Mouse (Mus musculus) limb, embryonic 15.5 days (tissue): ENCODE measurements around the gene Cog6. TPM values are rescaled to one million over a fixed set of nuclear protein-coding genes. Genes with fewer than 3 reads are reported as not detected.

Experiments
- ATAC-seq: fragments of 200-750 bp; cut with Nextera tagmentation; 2 replicates; pipeline ENCODE4 v1.8.0; 2017; ENCODE audit warnings: low read depth, moderate TSS enrichment; ENCODE audit not compliant: insufficient number of reproducible peaks, low FRiP score, low TSS enrichment
- H3K27ac ChIP-seq: fragments of 300-500 bp; sonication (generic); 2 replicates; pipeline ENCODE4 v1.5.1; 2015; ENCODE audit warnings: moderate library complexity, mild to moderate bottlenecking, inconsistent platforms
- H3K27me3 ChIP-seq: fragments of 300-500 bp; sonication (generic); 2 replicates; pipeline ENCODE4 v1.6.1; 2015; ENCODE audit warnings: inconsistent platforms
- H3K36me3 ChIP-seq: fragments of 300-500 bp; sonication (generic); 2 replicates; pipeline ENCODE4 v1.6.1; 2015; ENCODE audit warnings: inconsistent platforms
- H3K4me1 ChIP-seq: fragments of 300-500 bp; sonication (generic); 2 replicates; pipeline ENCODE4 v1.6.1; 2015; ENCODE audit warnings: inconsistent platforms
- H3K4me2 ChIP-seq: fragments of 300-500 bp; sonication (generic); 2 replicates; pipeline ENCODE4 v1.6.1; 2015; ENCODE audit warnings: mild to moderate bottlenecking, inconsistent platforms
- H3K4me3 ChIP-seq: fragments of 300-500 bp; sonication (generic); 2 replicates; pipeline ENCODE4 v1.5.1; 2015; ENCODE audit warnings: mild to moderate bottlenecking, inconsistent platforms
- H3K9ac ChIP-seq: fragments of 300-500 bp; sonication (generic); 2 replicates; pipeline ENCODE4 v1.6.1; 2015; ENCODE audit warnings: inconsistent platforms
- H3K9me3 ChIP-seq: fragments of 300-500 bp; sonication (generic); 2 replicates; pipeline ENCODE4 v1.6.1; 2016; ENCODE audit warnings: inconsistent platforms
- WGBS: fragments of 180-500 bp; shearing (Covaris S2); methylation state at CpG from one replicate; pipeline ENCODE4 v1.1.7; 2015; 5-methylcytosine and 5-hydroxymethylcytosine counted together
- polyA plus RNA-seq: library from polyadenylated mRNA; unstranded; fragments of >200 nt; fragmentation: Nextera tagmentation; extraction: Ambion mirVana; gene quantifications from 2 replicates; pipeline ENCODE4 v1.2.1, GENCODE M21; 2015

Cog6 gene
- polyA plus RNA-seq, 1 experiment from 2014 or later = 49.6 TPM

- H3K36me3 ChIP-seq = no peaks in the 10 kb centered on the region
- H3K4me3 ChIP-seq = peak overlapping the region; percentile 79
- H3K9ac ChIP-seq = no peak overlapping the region
- H3K9me3 ChIP-seq = no peaks in the 10 kb centered on the region
- 89% methylated on average over 13 of the region's 13 CpGs for WGBS
- no peak for ATAC-seq
- peaks cover 27% of the 10 kb centered on the region for H3K4me1 ChIP-seq
- H3K27ac ChIP-seq = no peak overlapping the region
- no peaks in the 10 kb centered on the region for H3K27me3 ChIP-seq
- peak overlapping the region; percentile 82 for H3K4me2 ChIP-seq
Observed at GRCm38 (mm10) chr3:53043206-53043780, 26.3 kb upstream of the Cog6 start.

- no peaks in the 10 kb centered on the region for H3K36me3 ChIP-seq
- H3K27ac ChIP-seq = peak overlapping the region; percentile 86
- peak overlapping the region; percentile 67; the same call in 1 of the 2 replicates for H3K9ac ChIP-seq
- 13% methylated on average over 9 of the region's 9 CpGs for WGBS
- peak overlapping the region; percentile 82 for H3K4me2 ChIP-seq
- H3K4me3 ChIP-seq = peak overlapping the region; percentile 79
- H3K9me3 ChIP-seq = no peaks in the 10 kb centered on the region
- H3K27me3 ChIP-seq = no peaks in the 10 kb centered on the region
- ATAC-seq = no peak
- H3K4me1 ChIP-seq = peaks cover 27% of the 10 kb centered on the region
Observed at GRCm38 (mm10) chr3:53042240-53042567, 25.2 kb upstream of the Cog6 start.

DNA sequence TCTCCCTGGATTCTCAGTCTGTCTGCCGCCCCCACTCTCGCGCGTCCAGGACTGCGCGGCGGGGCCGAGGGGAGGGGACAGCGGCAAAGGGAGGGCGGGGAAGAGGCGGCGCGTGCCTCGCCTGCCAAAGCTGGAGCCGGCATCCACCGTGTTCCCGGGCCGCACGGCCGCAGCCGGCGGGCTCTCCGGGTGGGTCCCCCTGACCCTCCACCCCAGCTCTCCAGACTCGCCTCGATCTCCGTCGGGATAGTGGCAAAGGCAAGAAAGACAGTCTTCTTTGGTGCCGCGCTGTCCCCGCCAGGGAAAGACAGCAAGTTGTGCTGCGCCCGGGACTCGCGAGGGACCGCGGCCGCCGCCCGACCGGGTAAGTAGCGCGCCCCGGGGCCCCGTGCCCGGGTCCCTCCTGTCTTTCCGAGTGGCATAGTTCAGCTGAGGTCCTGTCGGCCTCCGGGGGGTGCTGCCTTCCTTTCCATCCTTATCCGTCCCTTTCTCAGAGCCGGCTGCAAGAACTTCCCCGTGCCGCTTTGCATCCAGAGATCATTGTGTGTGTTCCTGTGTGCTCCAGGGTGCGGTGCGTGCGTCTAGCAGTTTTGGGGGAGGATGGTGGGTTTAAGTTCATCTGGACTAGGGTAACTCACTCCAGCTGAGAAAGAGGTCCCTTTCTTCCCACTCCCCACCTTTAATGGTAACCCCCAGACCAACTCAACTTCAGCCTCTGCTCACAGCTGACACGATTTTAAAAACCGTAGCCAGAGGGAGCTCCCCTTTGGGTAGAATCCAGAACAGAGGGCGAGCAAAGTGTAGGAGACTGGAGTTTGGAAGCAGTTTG is 24.6 kb upstream of the Cog6 start, which contains the start of gene Lhfp:
Lhfp (plus strand) TSS at position 118 of the 829 bp plus-strand sequence.
- WGBS = under 1% methylated on average over 58 of the region's 58 CpGs
- Histone ChIP-seq H3K9ac (peak within 1 kb of the TSS; percentile 67), H3K27me3 (no peaks in the 10 kb centered on the region), H3K4me1 (peaks cover 27% of the 10 kb centered on the region), H3K9me3 (no peaks in the 10 kb centered on the region), H3K4me3 (peak within 1 kb of the TSS; percentile 79), H3K4me2 (peak within 1 kb of the TSS; percentile 82), H3K27ac (peak within 1 kb of the TSS; percentile 86), H3K36me3 (no peaks in the 10 kb centered on the region)
- ATAC-seq = peak; percentile 88

GRCm38 (mm10) chr3:53040593-53041410 is 23.8 kb upstream of the Cog6 start:
- H3K4me1 ChIP-seq = peaks cover 27% of the 10 kb centered on the region
- ATAC-seq = no peak
- H3K27me3 ChIP-seq = no peaks in the 10 kb centered on the region
- H3K36me3 ChIP-seq = no peaks in the 10 kb centered on the region
- peak overlapping the region; percentile 79 for H3K4me3 ChIP-seq
- 6% methylated on average over 17 of the region's 17 CpGs for WGBS
- peak overlapping the region; percentile 67 for H3K9ac ChIP-seq
- H3K4me2 ChIP-seq = peak overlapping the region; percentile 82
- peak overlapping the region; percentile 71 for H3K27ac ChIP-seq
- H3K9me3 ChIP-seq = no peaks in the 10 kb centered on the region

DNA sequence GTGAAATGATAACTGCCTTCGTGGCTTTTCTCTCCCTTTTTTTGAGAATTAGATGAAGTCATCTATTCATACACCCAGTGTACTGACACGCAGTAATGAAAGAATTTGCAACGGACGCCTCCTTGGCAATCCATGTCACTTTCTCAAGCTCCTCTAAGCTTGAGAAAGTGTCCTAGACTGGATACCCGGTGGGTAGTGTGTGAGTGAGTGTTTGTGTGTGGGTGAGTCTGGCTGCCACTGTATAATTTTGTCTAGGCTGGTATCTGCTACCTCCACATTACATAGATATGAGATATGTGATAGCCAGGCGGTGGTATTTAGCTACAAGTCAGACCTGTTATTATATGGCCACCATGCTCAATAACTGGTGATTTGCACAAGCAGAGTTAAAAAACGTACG is 22.7 kb upstream of the Cog6 start:
- Histone ChIP-seq H3K27me3 (no peaks in the 10 kb centered on the region), H3K4me2 (no peak overlapping the region), H3K9ac (no peak overlapping the region), H3K4me3 (no peak overlapping the region), H3K27ac (no peak overlapping the region), H3K9me3 (no peaks in the 10 kb centered on the region), H3K36me3 (no peaks in the 10 kb centered on the region), H3K4me1 (peaks cover 24% of the 10 kb centered on the region)
- no peak for ATAC-seq
- WGBS = 73% methylated on average over 8 of the region's 8 CpGs

DNA sequence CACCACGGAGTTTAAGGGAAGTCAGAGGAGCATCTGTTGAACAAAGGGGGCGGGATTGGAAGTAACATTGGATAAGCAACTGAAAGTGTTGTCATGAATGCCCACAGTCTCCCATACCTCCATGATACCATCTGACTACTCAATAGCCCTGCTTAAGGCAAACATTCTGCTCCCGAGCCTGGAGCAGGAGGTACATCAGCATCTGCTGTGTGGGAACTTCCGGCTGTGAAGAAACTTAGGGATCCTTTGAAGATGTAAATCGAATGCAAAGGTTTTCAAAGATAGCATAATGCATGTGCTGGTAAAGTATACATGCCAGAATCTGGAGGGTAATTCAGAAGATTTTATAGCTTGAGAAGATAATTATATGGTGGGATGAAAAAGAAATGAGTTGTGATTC is 21.9 kb upstream of the Cog6 start:
- H3K27me3 ChIP-seq = no peaks in the 10 kb centered on the region
- no peak overlapping the region for H3K9ac ChIP-seq
- H3K4me1 ChIP-seq = peaks cover 21% of the 10 kb centered on the region
- H3K36me3 ChIP-seq = no peaks in the 10 kb centered on the region
- no peak for ATAC-seq
- 66% methylated on average over 5 of the region's 5 CpGs for WGBS
- H3K27ac ChIP-seq = no peak overlapping the region
- H3K9me3 ChIP-seq = no peaks in the 10 kb centered on the region
- H3K4me2 ChIP-seq = no peak overlapping the region
- no peak overlapping the region for H3K4me3 ChIP-seq

DNA sequence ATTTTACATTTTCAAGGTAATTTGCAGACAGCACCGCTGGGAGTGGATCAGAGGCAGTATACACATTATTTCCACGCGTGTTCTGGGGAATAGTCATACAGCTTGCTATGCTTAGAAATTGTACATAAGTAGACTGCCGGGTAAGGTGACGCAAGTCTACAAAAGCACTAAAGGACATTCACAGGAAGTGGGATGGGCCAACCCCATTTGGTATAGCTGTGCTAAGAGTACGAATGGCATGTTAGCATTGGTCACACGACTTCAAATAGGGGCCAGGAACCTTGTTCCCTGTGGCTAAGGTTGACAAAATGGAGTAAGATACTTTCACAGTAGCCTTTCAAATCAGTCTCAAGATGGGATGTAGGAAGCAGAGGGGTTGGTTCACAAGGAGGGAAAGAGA is 19.9 kb upstream of the Cog6 start:
- no peak overlapping the region for H3K27ac ChIP-seq
- H3K36me3 ChIP-seq = no peaks in the 10 kb centered on the region
- WGBS = 84% methylated on average over 7 of the region's 7 CpGs
- no peaks in the 10 kb centered on the region for H3K9me3 ChIP-seq
- H3K27me3 ChIP-seq = peaks cover 14% of the 10 kb centered on the region; the same call in 1 of the 2 replicates
- peaks cover 11% of the 10 kb centered on the region; the same call in 1 of the 2 replicates for H3K4me1 ChIP-seq
- H3K9ac ChIP-seq = no peak overlapping the region
- no peak overlapping the region for H3K4me2 ChIP-seq
- ATAC-seq = no peak
- H3K4me3 ChIP-seq = no peak overlapping the region

- Histone ChIP-seq H3K36me3 (no peaks in the 10 kb centered on the region), H3K27me3 (peaks cover 17% of the 10 kb centered on the region; the same call in 1 of the 2 replicates), H3K9me3 (no peaks in the 10 kb centered on the region), H3K9ac (no peak overlapping the region), H3K4me1 (peaks cover 9% of the 10 kb centered on the region; the same call in 1 of the 2 replicates), H3K4me3 (no peak overlapping the region), H3K27ac (no peak overlapping the region), H3K4me2 (no peak overlapping the region)
- 53% methylated on average over 5 of the region's 5 CpGs for WGBS
- no peak for ATAC-seq
Observed at GRCm38 (mm10) chr3:53036076-53036475, 19.0 kb upstream of the Cog6 start.

GRCm38 (mm10) chr3:53033448-53033847 is 16.4 kb upstream of the Cog6 start:
- WGBS = 24% methylated on average over 3 of the region's 3 CpGs
- H3K36me3 ChIP-seq = no peaks in the 10 kb centered on the region
- no peak for ATAC-seq
- H3K4me1 ChIP-seq = no peaks in the 10 kb centered on the region
- no peak overlapping the region for H3K4me2 ChIP-seq
- no peak overlapping the region for H3K27ac ChIP-seq
- H3K4me3 ChIP-seq = no peak overlapping the region
- no peak overlapping the region for H3K9ac ChIP-seq
- peaks cover 21% of the 10 kb centered on the region; the same call in 1 of the 2 replicates for H3K27me3 ChIP-seq
- no peaks in the 10 kb centered on the region for H3K9me3 ChIP-seq

GRCm38 (mm10) chr3:53032432-53032831 is 15.4 kb upstream of the Cog6 start:
- Histone ChIP-seq H3K36me3 (no peaks in the 10 kb centered on the region), H3K9ac (no peak overlapping the region), H3K4me1 (no peaks in the 10 kb centered on the region), H3K27me3 (peaks cover 24% of the 10 kb centered on the region; the same call in 1 of the 2 replicates), H3K27ac (no peak overlapping the region), H3K9me3 (no peaks in the 10 kb centered on the region), H3K4me2 (no peak overlapping the region), H3K4me3 (no peak overlapping the region)
- WGBS = 71% methylated on average over 5 of the region's 5 CpGs
- ATAC-seq = no peak

DNA sequence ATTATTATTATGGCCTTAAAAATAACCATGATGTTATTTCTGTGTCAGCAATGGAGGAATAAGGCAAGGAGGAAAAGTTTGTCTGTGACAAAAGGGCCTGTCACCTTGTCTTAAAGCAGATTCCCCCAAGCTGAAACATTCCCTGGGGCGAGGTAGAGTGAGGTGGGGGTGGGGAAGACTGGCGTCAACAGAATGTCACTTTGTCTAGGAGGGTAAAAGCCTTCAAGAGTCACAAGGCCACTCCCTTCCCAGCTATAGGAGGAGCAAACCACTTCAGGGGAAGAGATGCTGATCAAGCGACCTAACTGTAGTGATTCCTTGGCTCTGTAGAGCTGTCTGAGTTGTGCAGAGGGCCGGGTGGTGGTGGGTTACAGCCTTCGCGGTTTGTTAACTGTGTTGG is 14.5 kb upstream of the Cog6 start:
- Histone ChIP-seq H3K9me3 (no peaks in the 10 kb centered on the region), H3K4me3 (no peak overlapping the region), H3K4me2 (no peak overlapping the region), H3K27ac (no peak overlapping the region), H3K4me1 (no peaks in the 10 kb centered on the region), H3K36me3 (no peaks in the 10 kb centered on the region), H3K27me3 (peaks cover 24% of the 10 kb centered on the region; the same call in 1 of the 2 replicates), H3K9ac (no peak overlapping the region)
- no peak for ATAC-seq
- WGBS = 40% methylated on average over 6 of the region's 6 CpGs
